Mouse (Mus musculus) liver, embryonic 12.5 days (tissue): ENCODE data around the gene Cfap161. TPM values are rescaled to one million over a fixed set of nuclear protein-coding genes. Genes with fewer than 3 reads are reported as not detected.

Experiments used
- ATAC-seq: fragments of 200-750 bp; cut with Nextera tagmentation; 2 replicates; pipeline ENCODE4 v1.8.0; 2017; ENCODE audit warnings: moderate number of reproducible peaks, mild to moderate bottlenecking, moderate library complexity
- H3K27ac ChIP-seq: fragments of 300-500 bp; sonication (generic); 2 replicates; pipeline ENCODE4 v1.5.1; 2016; ENCODE audit warnings: mild to moderate bottlenecking
- H3K27me3 ChIP-seq: fragments of 300-500 bp; sonication (generic); replicated peaks from 2 replicates; pipeline ENCODE4 v1.6.1; 2016; ENCODE audit warnings: mild to moderate bottlenecking, moderate library complexity
- H3K36me3 ChIP-seq: fragments of 300-500 bp; sonication (generic); 2 replicates; pipeline ENCODE4 v1.6.1; 2016; ENCODE audit warnings: mild to moderate bottlenecking, moderate library complexity
- H3K4me1 ChIP-seq: fragments of 300-500 bp; sonication (generic); 2 replicates; pipeline ENCODE4 v1.6.1; 2016
- H3K4me2 ChIP-seq: fragments of 300-500 bp; sonication (generic); 2 replicates; pipeline ENCODE4 v1.6.1; 2016; ENCODE audit warnings: mild to moderate bottlenecking, moderate library complexity
- H3K4me3 ChIP-seq: fragments of 300-500 bp; sonication (generic); 2 replicates; pipeline ENCODE4 v1.5.1; 2016; ENCODE audit warnings: mild to moderate bottlenecking, moderate library complexity
- H3K9ac ChIP-seq: fragments of 300-500 bp; sonication (generic); 2 replicates; pipeline ENCODE4 v1.6.1; 2016; ENCODE audit warnings: mild to moderate bottlenecking, moderate library complexity
- H3K9me3 ChIP-seq: fragments of 300-500 bp; sonication (generic); replicated peaks from 2 replicates; pipeline ENCODE4 v1.6.1; 2016; ENCODE audit warnings: mild to moderate bottlenecking, moderate library complexity
- WGBS: fragments of 180-500 bp; shearing (Covaris S2); methylation state at CpG from one replicate; pipeline ENCODE4 v1.1.7; 2016; ENCODE audit not compliant: insufficient replicate concordance; 5-methylcytosine and 5-hydroxymethylcytosine counted together
- polyA plus RNA-seq: library from polyadenylated mRNA; unstranded; fragments of >200 nt; fragmentation: Nextera tagmentation; extraction: Ambion mirVana; gene quantifications from 2 replicates; pipeline ENCODE4 v1.2.1, GENCODE M21; 2016

The Cfap161 gene
- polyA plus RNA-seq, 1 experiment from 2014 or later, result not detected

DNA sequence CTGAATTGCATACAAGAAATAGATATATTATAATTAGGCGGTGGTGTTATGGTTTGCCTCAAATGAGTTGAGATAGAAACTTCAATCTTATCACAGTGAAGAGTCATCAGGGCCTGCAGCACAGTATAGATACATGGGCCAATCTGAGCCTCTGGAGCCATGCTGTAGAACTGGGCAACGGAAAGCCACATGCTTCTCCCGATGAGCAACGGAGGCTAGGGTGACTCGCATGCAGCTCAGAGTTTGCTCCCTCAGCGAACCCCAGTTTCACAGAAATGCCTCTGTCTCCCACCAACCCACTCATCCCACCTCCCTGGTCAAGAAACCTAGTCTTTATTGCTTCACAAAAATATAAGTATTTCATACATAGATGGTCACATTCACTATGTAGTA lies 6.8 kb upstream of the Cfap161 start:
- H3K4me2 ChIP-seq, result no peak overlapping the region
- H3K9ac ChIP-seq, result no peak overlapping the region
- no peaks in the 10 kb centered on the region for H3K9me3 ChIP-seq
- H3K4me3 ChIP-seq, result no peak overlapping the region
- H3K27me3 ChIP-seq, result no peaks in the 10 kb centered on the region
- no peaks in the 10 kb centered on the region for H3K36me3 ChIP-seq
- 76% methylated on average over 6 of the region's 6 CpGs for WGBS
- no peaks in the 10 kb centered on the region for H3K4me1 ChIP-seq
- ATAC-seq, result no peak
- H3K27ac ChIP-seq, result no peak overlapping the region

GRCm38 (mm10) chr7:83800561-83801482 lies 6.1 kb upstream of the Cfap161 start:
- Histone ChIP-seq H3K27me3 (no peaks in the 10 kb centered on the region), H3K9ac (no peak overlapping the region), H3K27ac (no peak overlapping the region), H3K4me1 (no peaks in the 10 kb centered on the region), H3K4me3 (no peak overlapping the region), H3K4me2 (no peak overlapping the region), H3K36me3 (no peaks in the 10 kb centered on the region), H3K9me3 (no peaks in the 10 kb centered on the region)
- no peak for ATAC-seq
- 66% methylated on average over 8 of the region's 8 CpGs for WGBS

DNA sequence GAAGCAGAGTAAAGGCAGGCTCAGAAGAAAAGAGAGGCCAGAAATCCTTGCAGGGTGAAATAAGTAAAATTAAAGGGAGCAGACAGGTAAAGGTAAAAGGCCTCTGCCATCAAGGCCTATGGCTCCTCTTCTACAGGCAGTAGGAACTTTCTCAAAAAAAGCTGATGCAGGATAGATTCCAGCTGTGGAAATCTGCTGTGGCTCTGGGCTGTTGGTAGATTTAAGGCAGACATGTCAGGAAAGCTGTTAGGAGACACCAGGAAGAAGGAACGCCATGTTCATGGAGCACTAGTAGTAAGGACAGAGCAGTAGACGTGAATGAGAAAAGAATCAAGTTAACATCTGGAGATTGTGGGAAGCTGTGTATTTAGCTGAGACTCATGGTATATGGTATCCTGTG lies 5.4 kb upstream of the Cfap161 start:
- Histone ChIP-seq H3K4me3 (no peak overlapping the region), H3K36me3 (no peaks in the 10 kb centered on the region), H3K27me3 (no peaks in the 10 kb centered on the region), H3K4me2 (no peak overlapping the region), H3K27ac (no peak overlapping the region), H3K9me3 (no peaks in the 10 kb centered on the region), H3K9ac (no peak overlapping the region), H3K4me1 (no peaks in the 10 kb centered on the region)
- ATAC-seq, result no peak
- 66% methylated on average over 2 of the region's 2 CpGs for WGBS

- 0 out of 2 replicates have a peak, but pooled peaks cover 6% of the 10 kb centered on the region for H3K4me1 ChIP-seq
- ATAC-seq, result no peak
- H3K36me3 ChIP-seq, result no peaks in the 10 kb centered on the region
- H3K4me2 ChIP-seq, result no peak overlapping the region
- no peaks in the 10 kb centered on the region for H3K9me3 ChIP-seq
- no peak overlapping the region for H3K9ac ChIP-seq
- no peak overlapping the region for H3K4me3 ChIP-seq
- H3K27me3 ChIP-seq, result 0 out of 2 replicates have a peak, but pooled peaks cover 2% of the 10 kb centered on the region
- no peak overlapping the region for H3K27ac ChIP-seq
Measured at GRCm38 (mm10) chr7:83798004-83798403, 3.3 kb upstream of the Cfap161 start.

DNA sequence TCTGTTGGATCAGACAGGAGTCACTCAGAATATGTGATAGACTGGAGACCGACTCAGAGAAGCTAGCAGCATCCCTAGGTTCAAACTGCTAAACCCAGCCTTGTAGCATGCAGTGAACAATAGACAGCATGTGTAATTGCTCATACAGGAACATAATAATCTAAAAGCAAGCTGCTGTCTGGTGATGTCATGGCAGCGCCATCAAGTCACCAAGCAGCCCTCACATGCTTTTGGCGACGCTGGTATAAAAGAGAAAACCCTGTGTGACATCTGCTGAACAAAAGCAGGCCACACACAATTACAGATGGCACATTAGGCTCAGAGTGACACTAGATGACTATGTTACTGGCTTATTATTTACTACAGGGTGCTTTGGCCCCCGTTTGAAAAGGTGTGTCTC lies 1.5 kb upstream of the Cfap161 start:
- Histone ChIP-seq H3K36me3 (no peaks in the 10 kb centered on the region), H3K4me1 (0 out of 2 replicates have a peak, but pooled peaks cover 6% of the 10 kb centered on the region), H3K4me2 (no peak overlapping the region), H3K27me3 (0 out of 2 replicates have a peak, but pooled peaks cover 4% of the 10 kb centered on the region), H3K4me3 (no peak overlapping the region), H3K9me3 (no peaks in the 10 kb centered on the region), H3K27ac (no peak overlapping the region), H3K9ac (no peak overlapping the region)
- ATAC-seq, result no peak
- WGBS, result 65% methylated on average over 5 of the region's 5 CpGs

- ATAC-seq, result no peak
Measured at GRCm38 (mm10) chr7:83794006-83794683, 535 bp downstream of the Cfap161 start.

DNA sequence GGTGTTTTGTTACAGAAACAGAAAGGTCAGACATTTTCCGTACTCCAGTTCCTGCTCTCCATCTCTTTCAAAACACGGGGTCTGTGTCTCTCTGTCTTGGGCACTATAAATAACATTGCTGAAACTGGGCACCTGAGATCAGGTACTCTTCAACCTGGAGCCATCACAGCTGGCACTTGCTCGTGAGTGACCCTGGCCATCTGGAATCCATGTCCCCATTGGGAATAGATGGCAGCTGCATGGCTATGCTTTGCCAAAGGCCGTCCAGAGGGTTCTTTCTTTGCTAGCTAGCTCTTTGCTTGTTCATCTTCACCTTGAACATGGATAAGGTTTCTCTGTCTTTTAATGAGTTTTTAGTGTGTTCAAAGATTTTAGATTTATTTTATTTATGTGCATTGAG lies 13.8 kb downstream of the Cfap161 start:
- no peaks in the 10 kb centered on the region for H3K36me3 ChIP-seq
- H3K27ac ChIP-seq, result no peak overlapping the region
- no peak overlapping the region for H3K4me3 ChIP-seq
- no peak overlapping the region for H3K4me2 ChIP-seq
- H3K9me3 ChIP-seq, result no peaks in the 10 kb centered on the region
- no peak overlapping the region for H3K9ac ChIP-seq
- no peak for ATAC-seq
- no peaks in the 10 kb centered on the region for H3K4me1 ChIP-seq
- 68% methylated on average over 4 of the region's 4 CpGs for WGBS
- no peaks in the 10 kb centered on the region for H3K27me3 ChIP-seq

More at GRCm38 (mm10) chr7:83794006-83794683, 535 bp downstream of the Cfap161 start:
- H3K36me3 ChIP-seq, result no peaks in the 10 kb centered on the region
- 0 out of 2 replicates have a peak, but pooled peaks cover 6% of the 10 kb centered on the region for H3K4me1 ChIP-seq
- H3K9ac ChIP-seq, result no peak overlapping the region
- no peak overlapping the region for H3K27ac ChIP-seq
- 0 out of 2 replicates have a peak, but pooled peaks cover 4% of the 10 kb centered on the region for H3K27me3 ChIP-seq
- H3K9me3 ChIP-seq, result no peaks in the 10 kb centered on the region
- no peak overlapping the region for H3K4me3 ChIP-seq
- H3K4me2 ChIP-seq, result no peak overlapping the region
- 26% methylated on average over 11 of the region's 11 CpGs for WGBS

DNA sequence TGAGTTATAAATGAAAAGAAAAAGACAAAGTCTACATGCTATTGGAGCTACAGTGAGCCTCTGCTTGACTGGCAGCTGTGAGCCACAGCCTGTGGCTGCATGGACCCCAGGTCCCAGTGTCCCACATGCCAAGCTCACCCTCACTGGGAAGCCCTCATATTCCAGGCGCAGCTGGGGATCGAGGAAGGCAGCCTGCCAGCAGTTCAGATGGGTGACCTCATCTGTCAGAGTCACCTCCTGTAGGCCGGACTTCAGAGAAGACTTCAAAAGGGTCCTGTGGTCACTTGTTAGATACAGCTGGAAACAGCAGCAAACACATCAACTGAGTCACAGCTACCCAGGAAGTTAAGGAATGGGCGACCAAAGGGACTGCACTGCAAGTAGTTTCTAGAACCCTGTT lies 14.7 kb downstream of the Cfap161 start:
- no peak overlapping the region for H3K4me2 ChIP-seq
- H3K4me1 ChIP-seq, result no peaks in the 10 kb centered on the region
- H3K4me3 ChIP-seq, result no peak overlapping the region
- no peaks in the 10 kb centered on the region for H3K27me3 ChIP-seq
- WGBS, result 47% methylated on average over 4 of the region's 4 CpGs
- H3K9ac ChIP-seq, result no peak overlapping the region
- no peaks in the 10 kb centered on the region for H3K9me3 ChIP-seq
- no peak overlapping the region for H3K27ac ChIP-seq
- no peak for ATAC-seq
- H3K36me3 ChIP-seq, result no peaks in the 10 kb centered on the region

GRCm38 (mm10) chr7:83779028-83779427 lies 15.7 kb downstream of the Cfap161 start:
- ATAC-seq, result no peak
- Histone ChIP-seq H3K27ac (no peak overlapping the region), H3K9me3 (no peaks in the 10 kb centered on the region), H3K4me2 (no peak overlapping the region), H3K4me3 (no peak overlapping the region), H3K4me1 (no peaks in the 10 kb centered on the region), H3K36me3 (no peaks in the 10 kb centered on the region), H3K27me3 (no peaks in the 10 kb centered on the region), H3K9ac (no peak overlapping the region)
- whole genome bisulfite sequencing, result 34% methylated on average over 2 of the region's 2 CpGs

- Histone ChIP-seq H3K4me2 (no peak overlapping the region), H3K4me1 (no peaks in the 10 kb centered on the region), H3K4me3 (no peak overlapping the region), H3K9ac (no peak overlapping the region), H3K36me3 (no peaks in the 10 kb centered on the region), H3K9me3 (no peaks in the 10 kb centered on the region), H3K27ac (no peak overlapping the region), H3K27me3 (no peaks in the 10 kb centered on the region)
- 49% methylated on average over 2 of the region's 2 CpGs for WGBS
- no peak for ATAC-seq
Measured at GRCm38 (mm10) chr7:83778516-83778915, 16.2 kb downstream of the Cfap161 start.

DNA sequence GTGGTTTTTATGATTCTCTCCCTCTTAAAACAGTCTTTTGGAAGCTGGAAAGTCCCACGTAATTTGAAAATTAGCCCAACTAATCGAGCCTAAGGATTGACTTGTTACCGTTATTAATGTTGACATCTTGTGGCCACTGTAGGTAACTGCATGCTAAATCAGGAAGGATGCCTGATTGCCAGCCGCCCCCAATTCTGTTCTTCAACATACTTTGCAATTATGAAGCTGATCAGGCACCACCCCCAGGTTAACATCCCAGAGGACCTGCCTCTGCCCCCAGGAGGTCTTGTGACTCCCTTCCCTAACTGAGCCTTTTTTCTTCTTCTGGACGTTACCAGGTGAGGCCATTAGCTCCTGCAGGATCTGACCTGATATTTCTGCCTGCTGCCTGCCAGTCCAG lies 20.0 kb downstream of the Cfap161 start:
- Histone ChIP-seq H3K27ac (no peak overlapping the region), H3K4me3 (no peak overlapping the region), H3K9me3 (no peaks in the 10 kb centered on the region), H3K9ac (no peak overlapping the region), H3K4me1 (no peaks in the 10 kb centered on the region), H3K36me3 (no peaks in the 10 kb centered on the region), H3K27me3 (no peaks in the 10 kb centered on the region), H3K4me2 (no peak overlapping the region)
- WGBS, result 29% methylated on average over 5 of the region's 5 CpGs
- ATAC-seq, result no peak

DNA sequence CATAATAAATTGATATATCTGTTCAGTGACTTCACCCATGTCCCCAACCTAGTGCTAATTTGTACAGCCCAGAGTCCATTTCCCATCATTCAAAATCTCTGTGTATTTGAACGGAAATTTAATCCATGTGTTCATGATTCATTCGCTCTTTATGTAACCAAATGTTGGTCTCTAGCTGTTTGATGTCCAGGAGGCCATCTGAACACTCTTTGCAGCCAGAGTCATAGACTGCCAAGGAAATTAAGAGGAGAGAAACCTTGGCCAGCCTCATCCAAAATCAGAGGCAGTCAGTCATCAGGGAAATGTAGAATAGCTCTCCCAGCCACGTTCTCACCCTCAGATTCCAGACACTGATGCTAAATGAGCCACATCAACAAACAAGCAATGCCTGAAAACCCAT lies 31.0 kb downstream of the Cfap161 start:
- no peak for ATAC-seq
- no peak overlapping the region for H3K4me2 ChIP-seq
- no peaks in the 10 kb centered on the region for H3K9me3 ChIP-seq
- 46% methylated on average over 3 of the region's 3 CpGs for WGBS
- no peaks in the 10 kb centered on the region for H3K36me3 ChIP-seq
- no peak overlapping the region for H3K27ac ChIP-seq
- no peaks in the 10 kb centered on the region for H3K27me3 ChIP-seq
- H3K4me3 ChIP-seq, result no peak overlapping the region
- no peaks in the 10 kb centered on the region for H3K4me1 ChIP-seq
- H3K9ac ChIP-seq, result no peak overlapping the region
